Mouse (Mus musculus) brain, adult 10 weeks (tissue): ENCODE results near the gene Gm6526. TPM values are rescaled to one million over a fixed set of nuclear protein-coding genes. Genes with fewer than 3 reads are reported as not detected.

ENCODE experiments used
- polyA plus RNA-seq: library from polyadenylated mRNA; stranded (reverse); fragments of 350-450 nt; fragmentation: Illumina TruSeq; extraction: RNeasy Lipid Tissue Mini Kit (QIAGEN cat#74804); gene quantifications from one replicate; pipeline ENCODE4 v1.2.3, GENCODE M21; 2015; ENCODE audit warnings: low read depth, low replicate concordance

Gene Gm6526
- not detected for polyA plus RNA-seq

DNA sequence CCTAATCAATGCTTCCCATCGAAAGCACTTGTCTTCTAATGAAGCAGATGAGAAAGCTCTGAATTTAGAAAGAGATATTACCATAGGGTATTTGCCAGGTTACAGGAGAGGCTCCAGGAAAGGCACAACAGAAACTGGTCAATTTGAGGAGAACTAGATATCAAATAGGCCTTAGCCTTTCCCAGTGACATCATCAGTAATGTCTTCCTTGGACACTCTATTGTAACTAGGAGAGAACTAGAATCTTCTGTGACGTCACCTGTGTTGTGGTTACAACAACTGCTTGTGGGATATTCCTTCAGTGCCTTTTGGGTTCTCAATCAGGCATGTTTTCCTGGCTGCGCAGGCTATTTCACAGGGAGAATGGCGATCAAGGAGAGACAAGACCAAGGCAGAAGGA is at the start of gene Gm6526:
Gene Gm6526 (plus strand): TSS at position 301 of the 400 bp plus-strand sequence.

DNA sequence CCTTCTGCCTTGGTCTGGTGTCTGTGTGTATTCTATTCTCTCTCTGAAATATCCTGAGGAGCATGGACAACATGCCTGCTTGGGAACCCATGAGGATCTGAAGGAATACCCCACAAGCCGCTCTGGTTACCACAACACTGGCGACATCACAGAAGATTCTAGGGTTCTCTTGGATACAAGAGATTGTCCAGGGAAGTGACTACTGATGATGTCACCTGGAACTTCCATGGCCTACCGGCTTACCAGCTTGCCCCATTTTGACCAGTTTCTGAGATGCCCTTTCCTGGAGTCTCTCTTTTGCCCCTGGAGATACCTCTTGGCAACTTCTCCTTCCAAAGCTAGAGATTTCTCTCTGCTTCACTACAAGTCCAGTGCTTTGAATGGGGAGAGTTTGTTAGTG is 20.3 kb upstream of the Gm6526 start, which contains the start of gene Gm16506:
Gene Gm16506 (minus strand): TSS at position 101 of the 400 bp plus-strand sequence.

DNA sequence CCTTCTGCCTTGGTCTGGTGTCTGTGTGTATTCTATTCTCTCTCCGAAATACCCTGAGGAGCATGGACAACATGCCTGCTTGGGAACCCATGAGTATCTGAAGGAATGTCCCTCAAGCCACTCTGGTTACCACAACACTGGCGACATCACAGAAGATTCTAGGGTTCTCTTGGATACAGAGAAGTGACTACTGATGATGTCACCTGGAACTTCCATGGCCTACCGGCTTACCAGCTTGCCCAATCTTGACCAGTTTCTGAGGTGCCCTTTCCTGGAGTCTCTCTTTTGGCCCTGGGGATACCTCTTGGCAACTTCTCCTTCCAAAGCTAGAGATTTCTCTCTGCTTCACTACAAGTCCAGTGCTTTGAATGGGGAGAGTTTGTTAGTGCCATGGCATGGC is 37.0 kb downstream of the Gm6526 start, which contains the start of gene Gm8180:
Gene Gm8180 (minus strand): TSS at position 101 of the 400 bp plus-strand sequence.

Other genes with a start within 250 kb of the Gm6526 start
- not detected for gene Gm5799, start 204.3 kb upstream of the Gm6526 start, polyA plus RNA-seq
- gene Gm17654, start 168.7 kb upstream of the Gm6526 start, polyA plus RNA-seq = not detected
- not detected for gene Gm10375, start 139.9 kb upstream of the Gm6526 start, polyA plus RNA-seq
- not detected for gene Gm8165, start 70.7 kb upstream of the Gm6526 start, polyA plus RNA-seq
- 0.55 TPM for gene Gm7324, start 50.0 kb upstream of the Gm6526 start, polyA plus RNA-seq
- gene Gm16506, start 20.4 kb upstream of the Gm6526 start, polyA plus RNA-seq = not detected
- gene Gm8180, start 36.9 kb downstream of the Gm6526 start, polyA plus RNA-seq = not detected
- gene Ear1, start 127.7 kb downstream of the Gm6526 start, polyA plus RNA-seq = not detected
- not detected for gene Ear10, start 175.7 kb downstream of the Gm6526 start, polyA plus RNA-seq
- gene Gm8113, start 177.5 kb downstream of the Gm6526 start, polyA plus RNA-seq = 0.16 TPM
- gene Ang5, start 209.2 kb downstream of the Gm6526 start, polyA plus RNA-seq = not detected